Mouse (Mus musculus): ENCODE data around the gene Adamts17.

Gene Adamts17

GRCm38 (mm10) chr7:66866944-66867718 is 27.6 kb downstream of the Adamts17 start:
- Histone ChIP-seq H3K36me3 (ENCODE audit: control insufficient read depth, insufficient read depth, low read length, poor library complexity, severe bottlenecking) (no peaks in the 10 kb centered on the region), H3K27me3 (ENCODE audit: control insufficient read depth, insufficient read depth, low read length, poor library complexity, severe bottlenecking) (no peaks in the 10 kb centered on the region; the same call in 1 of the 2 replicates)
- DNase-seq (ENCODE audit: low read depth, low spot score), result peak; percentile 10

GRCm38 (mm10) chr7:66867719-66868501 is 28.4 kb downstream of the Adamts17 start:
- DNase-seq (ENCODE audit: low read depth, low spot score), result no peak
- Histone ChIP-seq H3K27me3 (ENCODE audit: control insufficient read depth, insufficient read depth, low read length, poor library complexity, severe bottlenecking) (no peaks in the 10 kb centered on the region; the same call in 1 of the 2 replicates), H3K36me3 (ENCODE audit: control insufficient read depth, insufficient read depth, low read length, poor library complexity, severe bottlenecking) (no peaks in the 10 kb centered on the region)

- Histone ChIP-seq H3K36me3 (ENCODE audit: control insufficient read depth, insufficient read depth, low read length, poor library complexity, severe bottlenecking) (no peaks in the 10 kb centered on the region), H3K27me3 (ENCODE audit: control insufficient read depth, insufficient read depth, low read length, poor library complexity, severe bottlenecking) (no peaks in the 10 kb centered on the region)
- no peak for DNase-seq (ENCODE audit: low read depth, low spot score)
Measured at GRCm38 (mm10) chr7:66871520-66871919, 32.0 kb downstream of the Adamts17 start.

GRCm38 (mm10) chr7:66871940-66872511 is 32.5 kb downstream of the Adamts17 start:
- no peak for DNase-seq (ENCODE audit: low read depth, low spot score)
- no peaks in the 10 kb centered on the region for H3K27me3 ChIP-seq (ENCODE audit: control insufficient read depth, insufficient read depth, low read length, poor library complexity, severe bottlenecking)
- H3K36me3 ChIP-seq (ENCODE audit: control insufficient read depth, insufficient read depth, low read length, poor library complexity, severe bottlenecking), result no peaks in the 10 kb centered on the region

GRCm38 (mm10) chr7:66873235-66873634 is 33.7 kb downstream of the Adamts17 start:
- no peak for DNase-seq (ENCODE audit: low read depth, low spot score)
- no peaks in the 10 kb centered on the region for H3K27me3 ChIP-seq (ENCODE audit: control insufficient read depth, insufficient read depth, low read length, poor library complexity, severe bottlenecking)
- no peaks in the 10 kb centered on the region for H3K36me3 ChIP-seq (ENCODE audit: control insufficient read depth, insufficient read depth, low read length, poor library complexity, severe bottlenecking)

- H3K36me3 ChIP-seq (ENCODE audit: control insufficient read depth, insufficient read depth, low read length, poor library complexity, severe bottlenecking), result no peaks in the 10 kb centered on the region
- DNase-seq (ENCODE audit: low read depth, low spot score), result no peak
- no peaks in the 10 kb centered on the region for H3K27me3 ChIP-seq (ENCODE audit: control insufficient read depth, insufficient read depth, low read length, poor library complexity, severe bottlenecking)
Measured at GRCm38 (mm10) chr7:66891431-66891830, 51.9 kb downstream of the Adamts17 start.

- no peaks in the 10 kb centered on the region for H3K36me3 ChIP-seq (ENCODE audit: control insufficient read depth, insufficient read depth, low read length, poor library complexity, severe bottlenecking)
- no peaks in the 10 kb centered on the region for H3K27me3 ChIP-seq (ENCODE audit: control insufficient read depth, insufficient read depth, low read length, poor library complexity, severe bottlenecking)
- DNase-seq (ENCODE audit: low read depth, low spot score), result no peak
Measured at GRCm38 (mm10) chr7:66892096-66892495, 52.6 kb downstream of the Adamts17 start.

- Histone ChIP-seq H3K27me3 (ENCODE audit: control insufficient read depth, insufficient read depth, low read length, poor library complexity, severe bottlenecking) (no peaks in the 10 kb centered on the region), H3K36me3 (ENCODE audit: control insufficient read depth, insufficient read depth, low read length, poor library complexity, severe bottlenecking) (no peaks in the 10 kb centered on the region)
- DNase-seq (ENCODE audit: low read depth, low spot score), result no peak
Measured at GRCm38 (mm10) chr7:66902376-66902775, 62.8 kb downstream of the Adamts17 start.

- Histone ChIP-seq H3K36me3 (ENCODE audit: control insufficient read depth, insufficient read depth, low read length, poor library complexity, severe bottlenecking) (no peaks in the 10 kb centered on the region), H3K27me3 (ENCODE audit: control insufficient read depth, insufficient read depth, low read length, poor library complexity, severe bottlenecking) (no peaks in the 10 kb centered on the region)
- DNase-seq (ENCODE audit: low read depth, low spot score), result no peak
Measured at GRCm38 (mm10) chr7:66903014-66903413, 63.5 kb downstream of the Adamts17 start.

GRCm38 (mm10) chr7:66905941-66906340 is 66.4 kb downstream of the Adamts17 start:
- DNase-seq (ENCODE audit: low read depth, low spot score), result no peak
- H3K27me3 ChIP-seq (ENCODE audit: control insufficient read depth, insufficient read depth, low read length, poor library complexity, severe bottlenecking), result no peaks in the 10 kb centered on the region
- H3K36me3 ChIP-seq (ENCODE audit: control insufficient read depth, insufficient read depth, low read length, poor library complexity, severe bottlenecking), result no peaks in the 10 kb centered on the region

- no peaks in the 10 kb centered on the region for H3K27me3 ChIP-seq (ENCODE audit: control insufficient read depth, insufficient read depth, low read length, poor library complexity, severe bottlenecking)
- no peaks in the 10 kb centered on the region for H3K36me3 ChIP-seq (ENCODE audit: control insufficient read depth, insufficient read depth, low read length, poor library complexity, severe bottlenecking)
- DNase-seq (ENCODE audit: low read depth, low spot score), result no peak
Measured at GRCm38 (mm10) chr7:66912866-66913265, 73.3 kb downstream of the Adamts17 start.

- no peak for DNase-seq (ENCODE audit: low read depth, low spot score)
- Histone ChIP-seq H3K27me3 (ENCODE audit: control insufficient read depth, insufficient read depth, low read length, poor library complexity, severe bottlenecking) (no peaks in the 10 kb centered on the region), H3K36me3 (ENCODE audit: control insufficient read depth, insufficient read depth, low read length, poor library complexity, severe bottlenecking) (no peaks in the 10 kb centered on the region)
Measured at GRCm38 (mm10) chr7:66923595-66923994, 84.1 kb downstream of the Adamts17 start.

- Histone ChIP-seq H3K36me3 (ENCODE audit: control insufficient read depth, insufficient read depth, low read length, poor library complexity, severe bottlenecking) (no peaks in the 10 kb centered on the region), H3K27me3 (ENCODE audit: control insufficient read depth, insufficient read depth, low read length, poor library complexity, severe bottlenecking) (no peaks in the 10 kb centered on the region)
- DNase-seq (ENCODE audit: low read depth, low spot score), result no peak
Measured at GRCm38 (mm10) chr7:66924104-66924503, 84.6 kb downstream of the Adamts17 start.

GRCm38 (mm10) chr7:66929263-66929662 is 89.7 kb downstream of the Adamts17 start:
- Histone ChIP-seq H3K36me3 (ENCODE audit: control insufficient read depth, insufficient read depth, low read length, poor library complexity, severe bottlenecking) (no peaks in the 10 kb centered on the region), H3K27me3 (ENCODE audit: control insufficient read depth, insufficient read depth, low read length, poor library complexity, severe bottlenecking) (no peaks in the 10 kb centered on the region)
- no peak for DNase-seq (ENCODE audit: low read depth, low spot score)

GRCm38 (mm10) chr7:66931291-66931690 is 91.8 kb downstream of the Adamts17 start:
- no peak for DNase-seq (ENCODE audit: low read depth, low spot score)
- no peaks in the 10 kb centered on the region for H3K27me3 ChIP-seq (ENCODE audit: control insufficient read depth, insufficient read depth, low read length, poor library complexity, severe bottlenecking)
- H3K36me3 ChIP-seq (ENCODE audit: control insufficient read depth, insufficient read depth, low read length, poor library complexity, severe bottlenecking), result no peaks in the 10 kb centered on the region

Data from splenic B cell, adult 2 months (primary cell).